Comparison of ENCODE assay signal across 1 mouse cellular context in the genomic region with DNA sequence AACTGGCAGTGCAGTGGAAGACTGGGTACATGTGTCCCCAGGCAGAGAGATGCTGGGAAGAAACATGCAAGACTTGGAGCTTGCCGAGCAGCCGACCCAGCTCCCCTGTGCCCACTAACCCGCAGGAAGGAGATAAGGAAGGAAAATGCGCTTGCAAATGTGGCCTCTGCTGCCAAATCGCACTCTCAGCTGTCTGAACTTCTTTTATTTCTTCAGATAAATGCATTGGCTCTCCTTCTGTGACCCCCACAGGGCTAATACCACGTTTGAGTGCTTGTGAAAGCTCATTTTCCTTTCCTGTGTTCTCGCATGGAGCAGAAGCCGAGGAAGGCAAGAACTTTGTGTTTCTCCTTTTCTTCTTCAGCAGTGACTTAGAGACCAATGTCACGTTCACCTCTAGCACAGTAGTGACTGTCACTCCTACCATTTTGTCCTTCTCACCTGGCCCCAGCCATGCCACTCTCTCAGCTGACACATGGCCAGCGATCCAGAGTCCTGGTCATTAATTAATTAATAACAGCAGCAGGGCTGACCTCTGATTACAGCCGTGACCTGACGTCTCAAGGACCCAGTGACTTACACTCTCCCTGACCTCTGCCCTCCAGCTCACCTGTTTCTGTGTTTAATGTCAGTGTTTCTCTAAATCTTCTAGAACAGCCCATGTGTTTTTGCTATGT.
TF ChIP-seq lines count a peak whose summit lies in the region.

No protein-coding gene starts in this region.

TF ChIP-seq in MEL, 35 proteins besides CTCF, POLR2A, EP300 and RAD21 (continued from another document):
- TF ChIP-seq ZC3H11A (IDR thresholded peaks at IDR 0.05; ENCODE audit: low read depth, low read length): no peak
- no peak for TF ChIP-seq MYC (IDR thresholded peaks at IDR 0.05; ENCODE audit: low read depth, low read length)
- TF ChIP-seq TCF12 (IDR thresholded peaks at IDR 0.05; ENCODE audit: low read depth, low read length): no peak
- TF ChIP-seq GABPA (IDR thresholded peaks at IDR 0.05; ENCODE audit: low read depth, low read length): no peak
- TF ChIP-seq MAX (IDR thresholded peaks at IDR 0.05; ENCODE audit: low read length): no peak
- no peak for TF ChIP-seq TBP (IDR thresholded peaks at IDR 0.05; ENCODE audit: low read depth, low read length)
- no peak for TF ChIP-seq POLR2AphosphoS5 (IDR thresholded peaks at IDR 0.05; ENCODE audit: borderline replicate concordance, low read depth, low read length)
- peak; percentile 45; the same call in 1 of the 2 replicates for TF ChIP-seq RCOR1 (IDR thresholded peaks at IDR 0.05; ENCODE audit: low read depth, low read length)
- no peak for TF ChIP-seq HCFC1 (IDR thresholded peaks at IDR 0.05; ENCODE audit: low read depth, low read length)
- peak; percentile 28; the same call in 1 of the 2 replicates for TF ChIP-seq GATA1 (IDR thresholded peaks at IDR 0.05; ENCODE audit: low read depth, low read length)
- TF ChIP-seq USF1 (IDR thresholded peaks at IDR 0.05; ENCODE audit: low read depth, low read length): no peak
- TF ChIP-seq NRF1 (IDR thresholded peaks at IDR 0.05; ENCODE audit: insufficient read depth, low read depth, low read length, poor library complexity, severe bottlenecking): no peak
- no peak for TF ChIP-seq ZMIZ1 (IDR thresholded peaks at IDR 0.05; ENCODE audit: low read depth, low read length)
- TF ChIP-seq KAT2A (conservative IDR thresholded peaks at IDR 0.05; ENCODE audit: low read depth, low read length): no peak
- TF ChIP-seq MAFK (IDR thresholded peaks at IDR 0.05; ENCODE audit: borderline replicate concordance, low read depth, low read length): no peak
